Mouse (Mus musculus) stomach, embryonic 14.5 days (tissue): Measurements from ENCODE around the gene Hemk1. TPM values are rescaled to one million over a fixed set of nuclear protein-coding genes. Genes with fewer than 3 reads are reported as not detected.
A peak's percentile ranks its signal among the peaks of the same experiment; 100 is the strongest.

Experiments used
- ATAC-seq: fragments of 200-750 bp; cut with Nextera tagmentation; 2 replicates; pipeline ENCODE4 v1.8.0; 2017; ENCODE audit warnings: low read depth, moderate TSS enrichment; ENCODE audit not compliant: insufficient number of reproducible peaks, insufficient read depth, low FRiP score
- H3K27ac ChIP-seq: fragments of 300-500 bp; sonication (generic); 2 replicates; pipeline ENCODE4 v1.5.1; 2014; ENCODE audit warnings: mild to moderate bottlenecking, low read length, moderate library complexity, mixed read lengths
- H3K27me3 ChIP-seq: fragments of 300-500 bp; sonication (generic); 2 replicates; pipeline ENCODE4 v1.6.1; 2014; ENCODE audit warnings: low read length, control low read depth, mixed read lengths; ENCODE audit not compliant: control insufficient read depth, insufficient read depth
- H3K36me3 ChIP-seq: fragments of 300-500 bp; sonication (generic); 2 replicates; pipeline ENCODE4 v1.6.1; 2014; ENCODE audit warnings: mild to moderate bottlenecking, control low read depth, low read length, moderate library complexity, mixed read lengths; ENCODE audit not compliant: control insufficient read depth, insufficient read depth
- H3K4me1 ChIP-seq: fragments of 300-500 bp; sonication (generic); 2 replicates; pipeline ENCODE4 v1.6.1; 2014; ENCODE audit warnings: low read length, control low read depth, mixed read lengths; ENCODE audit not compliant: control insufficient read depth, insufficient read depth
- H3K4me2 ChIP-seq: fragments of 300-500 bp; sonication (generic); replicated peaks from 2 replicates; pipeline ENCODE4 v1.6.1; 2014; ENCODE audit warnings: low read depth, low read length, control low read depth
- H3K4me3 ChIP-seq: fragments of 300-500 bp; sonication (generic); 2 replicates; pipeline ENCODE4 v1.5.1; 2014; ENCODE audit warnings: low read depth, low read length, control low read depth
- H3K9ac ChIP-seq: fragments of 300-500 bp; sonication (generic); replicated peaks from 2 replicates; pipeline ENCODE4 v1.6.1; 2014; ENCODE audit warnings: low read depth, mild to moderate bottlenecking, control low read depth, low read length, moderate library complexity, mixed read lengths
- H3K9me3 ChIP-seq: fragments of 300-500 bp; sonication (generic); 2 replicates; pipeline ENCODE4 v1.6.1; 2016; ENCODE audit warnings: low read depth, low read length, control low read depth; ENCODE audit not compliant: control insufficient read depth
- WGBS: fragments of 180-500 bp; shearing (Covaris S2); extraction: QIAGEN DNeasy Blood & Tissue Kit; methylation state at CpG from one replicate; pipeline ENCODE4 v1.1.7; 2014; 5-methylcytosine and 5-hydroxymethylcytosine counted together
- polyA plus RNA-seq: library from polyadenylated mRNA; unstranded; fragments of >200 nt; fragmentation: Nextera tagmentation; extraction: Ambion mirVana; gene quantifications from 2 replicates; pipeline ENCODE4 v1.2.1, GENCODE M21; 2014

Gene Hemk1
- polyA plus RNA-seq, 1 experiment from 2014 or later: 12.4 TPM

DNA sequence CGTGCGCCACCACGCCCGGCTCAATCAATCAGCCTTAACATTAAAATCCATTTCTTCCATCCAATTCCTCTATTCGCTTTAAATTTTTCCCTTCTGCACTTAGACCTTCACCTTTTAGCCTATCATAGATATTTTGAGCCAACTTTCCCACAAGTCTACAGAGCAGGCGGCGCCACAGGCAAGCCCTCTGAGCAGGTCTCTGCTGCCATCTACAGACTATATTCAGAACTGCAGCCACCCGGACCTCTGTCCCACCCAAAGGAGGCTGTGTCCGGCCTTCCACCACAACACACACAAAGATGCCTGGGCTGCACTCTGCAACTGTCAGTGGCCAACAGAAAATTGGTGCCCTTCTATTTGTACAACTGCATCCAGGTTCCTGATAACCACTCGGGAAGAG lies 47.3 kb downstream of the Hemk1 start:
- Histone ChIP-seq H3K27ac (no peak overlapping the region), H3K4me3 (no peak overlapping the region), H3K9me3 (no peaks in the 10 kb centered on the region), H3K9ac (no peak overlapping the region), H3K27me3 (no peaks in the 10 kb centered on the region), H3K36me3 (no peaks in the 10 kb centered on the region), H3K4me1 (0 out of 2 replicates have a peak, but pooled peaks cover 2% of the 10 kb centered on the region), H3K4me2 (no peak overlapping the region)
- ATAC-seq: peak; percentile 16; the same call in 1 of the 2 replicates
- 26% methylated on average over 10 of the region's 10 CpGs for WGBS

DNA sequence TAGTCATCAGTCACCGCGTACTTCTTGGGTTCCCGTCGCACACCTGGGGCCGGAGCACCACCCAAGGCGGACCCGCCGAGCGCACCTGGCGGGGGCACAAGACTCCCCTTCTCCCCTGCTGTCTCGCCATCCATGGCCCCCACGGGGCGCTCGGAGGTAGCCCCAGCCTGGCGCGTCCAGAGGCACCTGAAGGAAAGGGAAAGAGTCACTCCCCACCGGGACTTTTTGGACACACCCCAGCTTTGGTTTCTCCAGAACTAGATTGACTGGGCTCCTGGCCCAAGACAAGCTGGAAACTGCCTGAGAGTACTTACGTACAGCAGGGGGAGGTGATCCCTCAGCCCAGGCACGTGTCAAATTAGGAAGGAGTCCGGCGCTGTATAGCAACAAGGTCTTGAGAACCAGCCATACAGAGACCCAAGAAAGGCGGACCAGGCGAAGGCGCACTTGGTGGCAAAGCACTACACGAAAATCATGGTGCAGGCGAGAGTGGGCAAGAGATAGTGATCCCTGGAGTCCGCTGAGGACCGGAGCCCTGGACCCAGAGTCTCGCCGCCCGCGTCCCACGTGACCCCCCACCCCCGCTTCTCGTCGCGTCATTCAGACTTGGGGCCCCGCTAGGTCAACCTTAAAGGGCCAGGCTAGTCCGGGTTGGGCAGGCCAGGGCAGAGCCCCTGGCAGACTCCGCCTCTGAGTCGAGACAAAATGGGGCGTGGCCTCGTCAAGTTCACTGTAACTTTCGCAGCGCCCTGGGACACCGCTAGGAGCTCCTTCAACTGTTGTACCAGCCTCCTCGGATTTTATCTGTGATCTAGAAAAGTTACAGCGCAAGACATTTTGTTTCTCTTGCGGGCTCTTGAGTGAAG lies 48.7 kb downstream of the Hemk1 start, which contains the start of gene Mapkapk3:
Gene Mapkapk3 (minus strand): TSS at position 667 of the 866 bp plus-strand sequence.
- H3K36me3 ChIP-seq: no peaks in the 10 kb centered on the region
- peak within 1 kb of the TSS; percentile 30 for H3K4me3 ChIP-seq
- 4% methylated on average over 49 of the region's 49 CpGs for WGBS
- no peaks in the 10 kb centered on the region for H3K9me3 ChIP-seq
- H3K4me1 ChIP-seq: no peaks in the 10 kb centered on the region
- peak within 1 kb of the TSS; percentile 51 for H3K4me2 ChIP-seq
- no peaks in the 10 kb centered on the region for H3K27me3 ChIP-seq
- peak within 1 kb of the TSS; percentile 61; the same call in 1 of the 2 replicates for H3K27ac ChIP-seq
- H3K9ac ChIP-seq: peak within 1 kb of the TSS; percentile 38; the same call in 1 of the 2 replicates
- peak; percentile 81 for ATAC-seq

DNA sequence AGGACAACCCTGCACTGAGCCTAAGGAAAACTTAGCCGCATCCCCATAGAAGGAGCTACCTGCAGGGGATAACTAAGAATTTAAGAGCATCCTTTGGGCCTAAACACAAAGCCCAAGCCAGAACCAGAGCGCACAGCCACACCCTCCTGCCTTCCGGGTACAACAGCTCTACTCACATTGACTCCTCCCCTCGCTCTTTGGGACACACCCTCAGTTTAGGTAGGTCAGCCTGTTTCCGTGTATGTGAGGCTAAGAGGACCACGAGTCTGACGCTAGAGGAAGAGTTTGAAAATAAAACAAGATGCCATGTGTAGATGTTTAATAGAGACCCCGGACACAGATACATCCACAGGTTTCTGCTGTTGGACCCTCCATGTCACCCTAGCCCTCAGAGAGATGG lies 49.4 kb downstream of the Hemk1 start:
- Histone ChIP-seq H3K4me3 (peak overlapping the region; percentile 30), H3K4me1 (no peaks in the 10 kb centered on the region), H3K4me2 (peak overlapping the region; percentile 51), H3K36me3 (no peaks in the 10 kb centered on the region), H3K9ac (no peak overlapping the region), H3K9me3 (no peaks in the 10 kb centered on the region), H3K27me3 (no peaks in the 10 kb centered on the region), H3K27ac (peak overlapping the region; percentile 61; the same call in 1 of the 2 replicates)
- WGBS: 31% methylated on average over 8 of the region's 8 CpGs
- peak; percentile 48; the same call in 1 of the 2 replicates for ATAC-seq

DNA sequence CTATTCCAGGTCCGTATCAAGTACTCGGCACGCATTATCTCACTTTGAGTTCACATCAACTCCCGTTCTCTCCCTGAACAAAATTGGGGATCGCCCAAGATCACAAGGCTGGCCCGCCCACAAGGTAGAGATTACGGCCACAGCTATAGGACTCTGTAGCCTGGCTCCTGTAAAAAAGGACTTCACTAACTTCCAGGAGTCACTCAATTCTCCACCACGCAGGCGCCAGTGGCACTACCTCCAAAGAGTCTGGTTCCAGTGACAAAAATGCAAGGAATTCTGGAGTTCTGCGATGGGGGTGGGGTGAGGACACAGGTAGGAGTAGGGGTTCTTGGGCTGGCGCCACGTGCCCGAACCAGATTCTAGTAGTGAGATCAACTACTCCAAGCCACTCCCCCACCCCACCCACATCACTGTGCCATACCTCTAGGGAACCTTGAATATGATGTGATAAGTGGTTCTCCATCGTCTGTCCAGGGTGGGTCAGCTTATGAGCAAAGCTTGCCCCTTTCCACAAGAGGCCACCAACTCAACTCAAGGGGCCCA lies 50.0 kb downstream of the Hemk1 start:
- no peaks in the 10 kb centered on the region for H3K27me3 ChIP-seq
- H3K9me3 ChIP-seq: no peaks in the 10 kb centered on the region
- WGBS: 87% methylated on average over 14 of the region's 14 CpGs
- no peaks in the 10 kb centered on the region for H3K4me1 ChIP-seq
- no peak overlapping the region for H3K9ac ChIP-seq
- peak overlapping the region; percentile 51 for H3K4me2 ChIP-seq
- no peak for ATAC-seq
- H3K36me3 ChIP-seq: no peaks in the 10 kb centered on the region
- H3K27ac ChIP-seq: no peak overlapping the region
- H3K4me3 ChIP-seq: peak overlapping the region; percentile 30

DNA sequence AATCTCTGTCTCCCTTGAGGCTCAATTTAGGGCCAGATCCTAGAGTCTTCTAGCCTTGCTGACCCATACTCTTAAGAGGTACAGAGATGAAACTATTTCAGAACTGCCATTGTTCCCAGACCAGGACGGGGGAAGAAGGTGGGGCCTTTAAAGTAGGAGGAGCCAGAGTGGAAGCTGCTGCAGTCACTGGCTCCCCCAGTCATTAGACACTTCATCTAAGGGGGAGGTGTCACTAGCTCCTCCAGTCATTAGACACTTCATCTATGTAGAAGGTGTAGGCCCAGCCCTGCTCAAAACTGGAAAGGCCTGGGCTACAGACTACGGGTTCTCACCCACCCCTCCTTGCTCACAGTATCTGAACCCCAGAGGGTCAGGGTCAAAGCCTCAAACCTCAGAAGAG lies 50.9 kb downstream of the Hemk1 start:
- no peak overlapping the region for H3K4me2 ChIP-seq

DNA sequence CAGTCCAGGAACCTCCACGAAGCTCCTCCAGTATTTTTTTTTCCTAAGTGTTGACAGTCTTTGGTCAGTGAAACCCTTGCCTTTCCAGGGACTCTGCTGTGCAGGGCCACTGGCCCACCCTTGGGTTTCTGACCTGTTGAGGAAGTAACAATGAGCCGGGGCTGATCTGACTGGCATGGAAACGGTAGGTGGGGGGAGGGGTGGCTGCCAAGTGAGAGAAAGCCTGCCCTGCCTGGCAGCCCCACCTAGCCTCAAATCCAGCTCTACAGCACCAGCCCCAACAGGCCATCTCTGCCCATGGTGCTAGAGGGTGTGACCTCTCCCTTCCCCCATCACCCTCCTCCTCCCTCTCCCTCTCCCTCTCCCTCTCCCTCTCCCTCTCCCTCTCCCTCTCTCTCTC lies 53.1 kb downstream of the Hemk1 start:
- no peak overlapping the region for H3K4me3 ChIP-seq
- H3K9me3 ChIP-seq: no peaks in the 10 kb centered on the region
- WGBS: 13% methylated on average over 3 of the region's 3 CpGs
- peaks cover 6% of the 10 kb centered on the region for H3K4me1 ChIP-seq
- no peak overlapping the region for H3K9ac ChIP-seq
- H3K27ac ChIP-seq: no peak overlapping the region
- H3K27me3 ChIP-seq: no peaks in the 10 kb centered on the region
- no peak for ATAC-seq
- no peaks in the 10 kb centered on the region for H3K36me3 ChIP-seq
- H3K4me2 ChIP-seq: no peak overlapping the region

More for the DNA sequence above, 50.9 kb downstream of the Hemk1 start:
- H3K4me3 ChIP-seq: no peak overlapping the region
- H3K27me3 ChIP-seq: no peaks in the 10 kb centered on the region
- H3K4me1 ChIP-seq: no peaks in the 10 kb centered on the region
- H3K36me3 ChIP-seq: no peaks in the 10 kb centered on the region
- 69% methylated on average over 2 of the region's 2 CpGs for WGBS
- no peak for ATAC-seq
- H3K9ac ChIP-seq: no peak overlapping the region
- H3K9me3 ChIP-seq: no peaks in the 10 kb centered on the region
- no peak overlapping the region for H3K27ac ChIP-seq

DNA sequence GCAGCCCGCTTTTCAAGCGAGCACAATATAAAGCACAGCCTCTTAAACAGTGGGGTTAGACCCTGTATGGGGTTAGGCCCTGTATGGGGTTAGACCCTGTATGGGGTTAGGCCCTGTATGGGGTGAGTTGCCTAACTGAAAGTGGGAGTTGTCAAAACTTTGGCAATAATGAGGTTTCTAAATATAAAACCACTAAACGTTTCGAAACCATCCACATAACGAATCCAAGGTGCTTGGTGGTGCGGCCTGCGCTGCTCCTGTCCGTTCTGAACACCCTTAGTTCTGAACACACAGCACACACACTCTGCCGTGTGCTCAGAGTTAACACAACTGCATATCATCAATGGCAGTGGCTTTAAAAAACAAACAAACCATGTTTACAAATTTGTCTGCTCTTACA lies 55.2 kb downstream of the Hemk1 start:
- no peak overlapping the region for H3K4me3 ChIP-seq
- WGBS: 84% methylated on average over 9 of the region's 9 CpGs
- no peak overlapping the region for H3K9ac ChIP-seq
- no peak overlapping the region for H3K4me2 ChIP-seq
- H3K4me1 ChIP-seq: peaks cover 15% of the 10 kb centered on the region
- H3K9me3 ChIP-seq: no peaks in the 10 kb centered on the region
- no peak for ATAC-seq
- no peaks in the 10 kb centered on the region for H3K27me3 ChIP-seq
- no peak overlapping the region for H3K27ac ChIP-seq
- no peaks in the 10 kb centered on the region for H3K36me3 ChIP-seq

DNA sequence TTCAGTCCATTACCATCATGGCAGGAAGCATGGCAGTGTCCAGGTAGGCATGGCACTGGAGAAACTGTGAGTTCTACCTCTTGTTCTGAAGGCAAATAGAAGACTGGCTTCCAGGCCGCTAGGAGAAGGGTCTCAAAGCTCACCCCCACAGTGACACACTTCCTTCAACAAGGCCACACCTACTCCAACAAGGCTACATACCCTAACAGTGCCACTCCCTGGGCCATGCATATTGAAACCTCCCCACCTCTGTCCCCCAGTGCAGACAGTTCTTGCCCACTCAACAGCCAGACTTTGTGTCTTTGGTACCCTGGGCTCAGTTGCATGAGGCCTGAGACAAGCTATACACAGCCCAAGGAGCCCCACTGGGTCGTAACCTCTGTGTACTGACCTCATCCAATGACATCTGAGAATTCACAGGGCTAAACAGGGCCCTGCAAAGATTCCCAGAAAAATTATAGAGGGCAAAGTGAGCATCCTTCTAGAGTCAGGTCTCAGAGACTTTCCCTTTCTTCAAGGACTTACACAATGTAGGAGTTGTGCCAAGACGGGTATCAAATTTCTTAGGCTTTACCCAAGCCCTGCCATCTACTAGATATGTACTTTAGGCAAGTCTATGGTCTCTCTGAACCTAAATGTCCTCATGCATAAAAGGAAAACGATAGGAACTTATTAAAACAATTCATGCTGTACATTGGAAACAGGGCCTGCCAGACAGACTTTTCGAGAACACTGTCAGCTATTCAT lies 56.7 kb downstream of the Hemk1 start:
- WGBS: 88% methylated on average over 5 of the region's 5 CpGs
- no peak overlapping the region for H3K4me2 ChIP-seq
- H3K9ac ChIP-seq: no peak overlapping the region
- H3K4me1 ChIP-seq: peaks cover 15% of the 10 kb centered on the region
- H3K9me3 ChIP-seq: no peaks in the 10 kb centered on the region
- no peak for ATAC-seq
- H3K27ac ChIP-seq: no peak overlapping the region
- H3K4me3 ChIP-seq: no peak overlapping the region
- no peaks in the 10 kb centered on the region for H3K36me3 ChIP-seq
- H3K27me3 ChIP-seq: no peaks in the 10 kb centered on the region
